Mouse (Mus musculus) mammary gland, adult 2 months (tissue): Measurements from ENCODE around the gene Cd3d. TPM values are rescaled to one million over a fixed set of nuclear protein-coding genes. Genes with fewer than 3 reads are reported as not detected.

Experiments
- polyA plus RNA-seq: library from polyadenylated mRNA; depleted of rRNA; stranded (reverse); fragments of >200 nt; gene quantifications from 2 replicates; pipeline ENCODE4 v1.2.3, GENCODE M21; 2012; ENCODE audit warnings: low replicate concordance; rRNA removed

Gene Cd3d
- 18.0 and 23.5 TPM in 2 replicates for polyA plus RNA-seq

GRCm38 (mm10) chr9:44981676-44982075 is at the start of gene Cd3d:
TSS of gene Cd3d (plus strand) at chr9:44981786.

GRCm38 (mm10) chr9:44965126-44965832 is 16.3 kb upstream of the Cd3d start, which contains the start of gene Ube4a:
TSS of gene Ube4a (minus strand) at chr9:44965600.

GRCm38 (mm10) chr9:44980242-44980641 is 1.3 kb upstream of the Cd3d start, which contains the start of gene Cd3g:
TSS of gene Cd3g (minus strand) at chr9:44980431.

GRCm38 (mm10) chr9:45009180-45010078 is 27.8 kb downstream of the Cd3d start, which contains the start of gene Cd3e:
TSS of gene Cd3e (minus strand) at chr9:45009627.

Other genes with a start within 250 kb of the Cd3d start
- 131 and 231 TPM in 2 replicates for gene Phldb1, start 246.6 kb upstream of the Cd3d start, polyA plus RNA-seq
- gene Arcn1, start 213.9 kb upstream of the Cd3d start, polyA plus RNA-seq: 25.5 and 56.3 TPM in 2 replicates
- gene Ift46, start 213.9 kb upstream of the Cd3d start, polyA plus RNA-seq: 30.2 and 58.7 TPM in 2 replicates
- gene Tmem25, start 182.5 kb upstream of the Cd3d start, polyA plus RNA-seq: 1.5 and 9.2 TPM in 2 replicates
- 5.0 and 22.1 TPM in 2 replicates for gene Ttc36, start 178.7 kb upstream of the Cd3d start, polyA plus RNA-seq
- gene Kmt2a, start 100.5 kb upstream of the Cd3d start, polyA plus RNA-seq: 24.2 and 30.6 TPM in 2 replicates
- 132 and 348 TPM in 2 replicates for gene Atp5l, start 61.0 kb upstream of the Cd3d start, polyA plus RNA-seq
- 9.0 and 19.2 TPM in 2 replicates for gene Ube4a, start 16.2 kb upstream of the Cd3d start, polyA plus RNA-seq
- gene Cd3g, start 1.4 kb upstream of the Cd3d start, polyA plus RNA-seq: 12.5 and 15.6 TPM in 2 replicates
- 28.6 and 38.7 TPM in 2 replicates for gene Cd3e, start 27.8 kb downstream of the Cd3d start, polyA plus RNA-seq
- 10.6 and 18.6 TPM in 2 replicates for gene Mpzl2, start 58.0 kb downstream of the Cd3d start, polyA plus RNA-seq
- 3.6 and 5.9 TPM in 2 replicates for gene Mpzl3, start 73.4 kb downstream of the Cd3d start, polyA plus RNA-seq
- 0.97 and 1.4 TPM in 2 replicates for gene Jaml, start 97.4 kb downstream of the Cd3d start, polyA plus RNA-seq
- gene Scn2b, start 136.0 kb downstream of the Cd3d start, polyA plus RNA-seq: 1.3 and 1.5 TPM in 2 replicates
- gene Scn4b, start 156.6 kb downstream of the Cd3d start, polyA plus RNA-seq: 1.8 and 25.0 TPM in 2 replicates
- 1.2 and 3.5 TPM in 2 replicates for gene BC049352, start 200.2 kb downstream of the Cd3d start, polyA plus RNA-seq
- gene Tmprss4, start 222.3 kb downstream of the Cd3d start, polyA plus RNA-seq: 2.1 and 3.6 TPM in 2 replicates